Mouse (Mus musculus) stomach, postnatal 0 days (tissue): ENCODE data around the gene C1qtnf6. TPM values are rescaled to one million over a fixed set of nuclear protein-coding genes. Genes with fewer than 3 reads are reported as not detected.

Experiments
- ATAC-seq: fragments of 200-750 bp; cut with Nextera tagmentation; 2 replicates; pipeline ENCODE4 v1.8.0; 2017; ENCODE audit not compliant: low FRiP score, low TSS enrichment
- DNase-seq: peaks from one replicate; pipeline ENCODE4 v3.0.0-alpha.2; 2016; ENCODE audit warnings: low spot score
- H3K27ac ChIP-seq: fragments of 300-500 bp; sonication (generic); replicated peaks from 2 replicates; pipeline ENCODE4 v1.5.1; 2014; ENCODE audit warnings: mild to moderate bottlenecking, control low read depth
- H3K27me3 ChIP-seq: fragments of 300-500 bp; sonication (generic); 2 replicates; pipeline ENCODE4 v1.6.1; 2014; ENCODE audit warnings: low read length; ENCODE audit not compliant: control insufficient read depth, insufficient read depth
- H3K36me3 ChIP-seq: fragments of 300-500 bp; sonication (generic); 2 replicates; pipeline ENCODE4 v1.6.1; 2014; ENCODE audit warnings: low read length, mixed read lengths; ENCODE audit not compliant: control insufficient read depth, insufficient read depth
- H3K4me1 ChIP-seq: fragments of 300-500 bp; sonication (generic); replicated peaks from 2 replicates; pipeline ENCODE4 v1.6.1; 2014; ENCODE audit warnings: antibody characterized with exemption; ENCODE audit not compliant: control insufficient read depth, insufficient read depth
- H3K4me2 ChIP-seq: fragments of 300-500 bp; sonication (generic); replicated peaks from 2 replicates; pipeline ENCODE4 v1.6.1; 2014; ENCODE audit warnings: low read depth, mild to moderate bottlenecking, control low read depth, moderate library complexity
- H3K4me3 ChIP-seq: fragments of 300-500 bp; sonication (generic); 2 replicates; pipeline ENCODE4 v1.5.1; 2014; ENCODE audit warnings: low read depth, low read length, control low read depth
- H3K9ac ChIP-seq: fragments of 300-500 bp; sonication (generic); 2 replicates; pipeline ENCODE4 v1.6.1; 2014; ENCODE audit warnings: mild to moderate bottlenecking, low read length, control low read depth, mixed read lengths
- H3K9me3 ChIP-seq: fragments of 300-500 bp; sonication (generic); 2 replicates; pipeline ENCODE4 v1.6.1; 2016; ENCODE audit warnings: low read length; ENCODE audit not compliant: control insufficient read depth
- CTCF ChIP-seq: IDR thresholded peaks from 2 replicates; pipeline ENCODE4 v1.5.1; 2016; ENCODE audit warnings: antibody characterized with exemption, low read depth, mild to moderate bottlenecking, moderate library complexity
- EP300 ChIP-seq: optimal IDR thresholded peaks from 2 replicates; pipeline ENCODE3; 2016; ENCODE audit warnings: antibody characterized with exemption
- WGBS: fragments of 180-500 bp; shearing (Covaris S2); extraction: QIAGEN DNeasy Blood & Tissue Kit; methylation state at CpG from one replicate; pipeline ENCODE4 v1.1.7; 2014; 5-methylcytosine and 5-hydroxymethylcytosine counted together
- polyA plus RNA-seq: library from polyadenylated mRNA; unstranded; fragments of >200 nt; fragmentation: Nextera tagmentation; extraction: Ambion mirVana; gene quantifications from 2 replicates; pipeline ENCODE4 v1.2.1, GENCODE M21; 2015

C1qtnf6 gene
- polyA plus RNA-seq, 1 experiment from 2014 or later, result 20.2 TPM

DNA sequence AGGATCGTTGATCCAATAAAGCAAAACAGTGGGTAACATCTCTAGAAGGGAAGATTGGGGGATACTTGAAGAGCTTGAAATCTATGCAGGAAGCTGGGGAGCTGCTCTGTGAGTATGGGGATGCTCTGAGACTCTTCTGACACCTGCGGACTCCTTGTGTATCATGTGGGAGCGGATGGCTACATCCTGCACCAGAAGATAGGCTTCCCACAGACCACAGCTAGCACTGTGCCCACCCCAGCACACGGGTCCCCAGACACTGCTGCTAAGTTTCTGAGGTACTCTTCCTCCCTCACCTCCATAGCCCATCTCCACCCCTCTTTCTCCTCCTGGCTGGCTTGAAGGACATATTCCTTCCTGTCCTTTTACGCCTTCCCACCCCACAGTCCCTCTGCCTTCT, 39.0 kb upstream of the C1qtnf6 start:
- Histone ChIP-seq H3K4me3 (no peak overlapping the region), H3K27me3 (no peaks in the 10 kb centered on the region), H3K36me3 (no peaks in the 10 kb centered on the region), H3K9ac (no peak overlapping the region), H3K4me2 (no peak overlapping the region), H3K27ac (no peak overlapping the region), H3K4me1 (no peaks in the 10 kb centered on the region), H3K9me3 (no peaks in the 10 kb centered on the region)
- no peak for ATAC-seq
- TF ChIP-seq EP300, result no peak
- WGBS, result 93% methylated on average over 5 of the region's 5 CpGs
- no peak for DNase-seq

DNA sequence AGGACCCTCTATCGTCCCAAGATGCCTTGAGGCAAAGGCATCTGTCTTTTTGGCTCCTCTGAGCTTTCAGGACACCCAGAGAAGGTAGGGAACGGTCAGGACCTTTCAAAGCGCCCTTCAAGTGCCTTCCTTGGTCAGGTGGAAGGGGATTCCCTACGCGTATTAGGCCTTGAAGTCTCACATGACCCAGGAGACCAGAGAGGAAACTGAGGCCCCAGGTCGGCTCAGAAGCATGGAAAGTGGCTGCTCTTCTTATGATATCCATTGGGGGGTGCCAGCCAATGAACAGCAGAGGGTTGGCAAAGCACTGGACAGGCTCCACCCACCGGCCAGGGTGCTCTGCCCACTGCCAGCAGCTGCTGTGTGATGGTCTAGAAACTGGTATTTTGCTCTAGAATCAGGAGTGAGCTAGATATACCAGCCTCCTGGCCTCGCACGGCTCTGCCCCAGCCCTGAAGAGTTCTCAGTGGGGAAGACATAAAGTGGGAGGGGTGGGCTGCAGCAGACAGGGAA, 36.4 kb upstream of the C1qtnf6 start:
- Histone ChIP-seq H3K4me2 (no peak overlapping the region), H3K4me1 (no peaks in the 10 kb centered on the region), H3K4me3 (no peak overlapping the region), H3K27ac (no peak overlapping the region), H3K9ac (no peak overlapping the region), H3K27me3 (no peaks in the 10 kb centered on the region), H3K36me3 (no peaks in the 10 kb centered on the region), H3K9me3 (no peaks in the 10 kb centered on the region)
- ATAC-seq (no peak), DNase-seq (no peak)
- TF ChIP-seq CTCF (no peak), EP300 (no peak)
- whole genome bisulfite sequencing, result 60% methylated on average over 9 of the region's 9 CpGs

DNA sequence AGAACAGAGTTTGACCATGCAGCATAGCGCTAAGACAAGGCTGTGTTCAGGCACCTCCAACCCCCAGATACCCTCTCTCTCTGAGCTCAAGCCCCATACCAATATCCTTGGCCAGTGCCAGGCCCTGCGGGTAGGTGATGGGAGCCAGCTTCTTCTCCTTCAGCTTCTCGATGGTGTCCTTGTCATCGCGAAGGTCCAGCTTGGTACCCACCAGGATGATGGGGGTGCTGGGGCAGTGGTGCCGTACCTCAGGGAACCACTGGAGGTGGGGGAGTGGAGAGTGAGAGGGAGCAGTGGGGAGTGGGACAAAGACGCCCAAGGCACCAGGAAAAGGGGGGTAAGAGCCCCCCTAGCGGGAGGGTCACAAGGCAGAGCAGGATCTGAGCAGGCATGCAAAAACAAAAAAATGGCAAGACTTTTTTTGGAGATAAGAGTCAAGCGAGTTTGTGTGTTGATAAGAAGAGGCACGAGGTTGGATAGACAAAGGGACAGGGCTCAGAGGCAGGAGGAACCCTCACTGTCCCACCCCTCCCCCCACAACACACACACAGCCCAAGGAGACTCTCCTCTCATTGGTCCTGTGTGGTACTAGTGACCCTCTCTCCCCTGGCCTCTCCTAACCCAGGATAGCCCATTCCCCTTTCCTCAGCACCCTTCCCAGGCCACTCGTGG, 33.7 kb upstream of the C1qtnf6 start:
- Histone ChIP-seq H3K9ac (no peak overlapping the region), H3K27me3 (no peaks in the 10 kb centered on the region), H3K27ac (no peak overlapping the region), H3K4me1 (no peaks in the 10 kb centered on the region), H3K36me3 (no peaks in the 10 kb centered on the region), H3K4me2 (no peak overlapping the region), H3K9me3 (no peaks in the 10 kb centered on the region), H3K4me3 (no peak overlapping the region)
- DNase-seq (no peak), ATAC-seq (no peak)
- no peak for TF ChIP-seq CTCF
- no peak for TF ChIP-seq EP300
- 62% methylated on average over 11 of the region's 11 CpGs for WGBS

DNA sequence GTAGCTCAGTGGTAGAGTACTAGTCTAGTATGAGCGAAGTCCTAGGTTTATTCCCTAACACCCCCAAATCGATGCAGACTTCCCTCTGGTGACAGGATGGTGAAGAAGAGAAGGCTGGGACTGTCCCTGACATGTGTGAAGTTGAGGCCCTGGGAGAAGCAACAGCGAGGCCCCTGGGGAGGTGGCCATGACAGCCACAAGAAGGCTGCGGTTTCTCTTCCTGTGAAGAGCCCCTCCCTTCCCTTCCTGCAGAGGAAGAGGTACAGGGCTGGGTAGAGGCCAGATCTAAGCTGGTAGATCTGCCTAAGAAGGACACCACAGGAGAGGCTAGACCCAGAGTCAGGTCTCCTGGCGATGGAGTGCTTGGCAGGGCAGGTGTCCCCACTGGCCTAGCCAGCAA, 32.7 kb upstream of the C1qtnf6 start:
- Histone ChIP-seq H3K4me2 (no peak overlapping the region), H3K27me3 (no peaks in the 10 kb centered on the region), H3K9me3 (no peaks in the 10 kb centered on the region), H3K36me3 (no peaks in the 10 kb centered on the region), H3K4me3 (no peak overlapping the region), H3K27ac (no peak overlapping the region), H3K9ac (no peak overlapping the region), H3K4me1 (no peaks in the 10 kb centered on the region)
- TF ChIP-seq CTCF (no peak), EP300 (no peak)
- 70% methylated on average over 5 of the region's 5 CpGs for WGBS
- DNase-seq (no peak), ATAC-seq (no peak)

DNA sequence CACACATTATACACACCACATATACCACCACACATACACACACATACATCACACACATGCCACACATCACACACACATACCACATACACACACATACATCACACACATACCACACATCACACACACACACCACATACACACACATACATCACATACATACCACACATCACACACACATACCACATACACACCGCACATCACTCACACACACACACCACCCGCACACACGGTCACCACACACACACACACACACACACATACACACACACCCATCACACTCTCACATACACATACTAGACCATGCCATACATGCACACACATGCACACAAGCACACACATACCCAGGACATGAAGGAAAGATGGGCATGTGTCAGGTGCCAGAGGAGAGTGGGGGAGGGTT, 32.1 kb upstream of the C1qtnf6 start:
- Histone ChIP-seq H3K4me2 (no peak overlapping the region), H3K27ac (no peak overlapping the region), H3K36me3 (no peaks in the 10 kb centered on the region), H3K4me1 (no peaks in the 10 kb centered on the region), H3K27me3 (no peaks in the 10 kb centered on the region), H3K9ac (no peak overlapping the region), H3K4me3 (no peak overlapping the region), H3K9me3 (no peaks in the 10 kb centered on the region)
- DNase-seq (no peak), ATAC-seq (no peak)
- TF ChIP-seq EP300 (no peak), CTCF (no peak)
- 93% methylated on average over 3 of the region's 3 CpGs for WGBS

DNA sequence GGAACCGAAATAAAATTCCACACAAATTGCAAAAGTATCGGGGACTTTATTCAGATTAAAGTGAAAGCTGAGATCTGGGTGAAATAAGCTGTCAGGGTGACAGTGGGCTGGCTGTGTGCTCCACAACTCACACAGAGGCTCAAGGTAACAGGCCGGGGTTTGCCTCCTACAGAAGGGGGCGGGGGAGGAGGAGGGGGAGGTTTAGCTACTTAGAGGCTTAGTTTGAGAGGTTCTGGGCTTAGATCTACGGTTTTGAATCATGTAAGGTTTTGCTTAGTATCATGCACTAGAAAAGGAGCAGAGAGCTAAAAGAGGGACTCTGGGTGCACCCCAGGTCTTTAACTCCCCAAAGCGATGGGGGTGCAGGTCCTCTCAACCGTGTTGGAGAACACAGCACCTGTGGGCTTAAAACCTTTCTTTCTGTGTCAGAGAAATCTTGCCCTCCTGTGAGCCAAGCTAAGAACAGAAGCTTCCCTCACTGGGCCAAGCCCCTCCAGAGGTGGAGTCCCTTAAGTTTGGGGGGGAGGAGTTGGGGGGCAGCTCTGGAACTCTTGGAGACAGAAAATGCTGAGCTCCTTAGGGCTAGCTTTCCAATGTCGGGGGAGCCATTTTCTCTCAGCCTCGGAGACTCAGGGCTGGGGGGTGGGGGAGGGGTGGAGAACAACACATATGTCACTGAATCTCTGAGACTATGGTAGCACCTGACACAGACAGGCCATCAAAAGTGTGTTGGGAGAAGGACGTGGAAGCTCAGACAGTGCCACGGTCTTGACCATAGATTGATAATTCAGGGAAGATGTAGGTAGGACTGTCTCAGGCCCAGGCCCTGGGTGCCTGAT, 28.1 kb upstream of the C1qtnf6 start:
- Histone ChIP-seq H3K27ac (no peak overlapping the region), H3K4me3 (no peak overlapping the region), H3K4me2 (no peak overlapping the region), H3K27me3 (no peaks in the 10 kb centered on the region), H3K36me3 (no peaks in the 10 kb centered on the region), H3K4me1 (no peaks in the 10 kb centered on the region), H3K9ac (no peak overlapping the region), H3K9me3 (no peaks in the 10 kb centered on the region)
- ATAC-seq (no peak), DNase-seq (no peak)
- WGBS, result 61% methylated on average over 11 of the region's 11 CpGs
- TF ChIP-seq EP300 (no peak), CTCF (no peak)
